Mouse (Mus musculus) 3T3-L1 (cell line): ENCODE measurements around the gene Shb.
A peak's percentile ranks its signal among the peaks of the same experiment; 100 is the strongest.

Experiments
- DNase-seq: peaks from one replicate; pipeline ENCODE4 v3.0.0-alpha.2; 2015; ENCODE audit warnings: low read depth, low spot score

Shb gene

DNA sequence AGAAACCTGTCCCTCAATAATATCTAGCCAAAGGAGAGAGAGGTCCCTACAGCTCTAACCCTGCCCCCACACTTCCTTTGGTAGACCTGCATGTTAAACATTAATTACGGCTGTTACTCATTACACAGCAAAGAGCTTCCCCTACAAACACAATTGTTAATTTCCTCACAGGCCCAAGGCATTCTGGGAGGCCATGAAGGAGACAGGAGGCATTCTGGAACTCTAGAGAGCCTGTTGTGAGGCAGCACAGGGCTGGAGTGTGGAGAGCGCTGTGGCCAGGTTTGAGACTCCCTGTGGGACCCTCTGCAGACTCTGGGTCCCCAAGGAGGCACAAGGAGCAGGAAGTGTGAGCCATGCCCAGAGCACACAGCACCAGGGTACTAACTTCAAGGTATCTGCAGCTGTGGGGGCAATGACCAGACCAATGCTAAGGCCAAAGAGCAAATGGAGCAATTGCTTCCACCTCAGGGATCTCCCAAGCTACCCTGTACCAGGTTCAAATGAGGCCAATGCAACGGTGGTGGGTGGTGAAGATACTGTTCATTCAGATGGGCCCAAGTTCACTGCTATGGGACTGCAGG lies 78.9 kb downstream of the Shb start:
- no peak for DNase-seq

DNA sequence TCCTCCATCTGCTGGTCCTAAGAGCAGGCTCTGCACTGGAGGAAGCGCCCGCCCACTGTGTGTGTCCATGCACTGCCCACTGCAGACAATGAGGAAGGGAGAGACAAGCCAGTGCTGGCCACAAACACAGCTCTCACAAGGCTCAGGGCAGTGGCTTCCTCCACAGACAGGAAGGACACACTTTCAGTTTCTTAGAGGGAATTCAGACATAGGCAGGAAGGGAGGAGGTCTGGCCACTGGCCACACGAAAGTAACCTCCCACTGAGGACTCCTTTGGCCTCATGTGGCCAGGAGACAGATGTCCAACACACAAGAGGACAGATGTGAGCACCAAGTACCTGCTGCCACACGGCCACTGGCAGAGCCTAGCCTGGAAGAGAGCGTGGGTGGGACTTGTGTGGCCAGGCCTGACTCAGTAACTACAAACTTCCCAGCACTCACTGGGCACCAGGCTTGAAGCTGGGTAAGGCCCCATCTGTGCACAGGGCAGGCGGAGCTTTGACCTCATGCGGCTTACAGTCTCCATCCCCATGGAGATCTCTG lies 79.6 kb downstream of the Shb start:
- peak; percentile 55 for DNase-seq

DNA sequence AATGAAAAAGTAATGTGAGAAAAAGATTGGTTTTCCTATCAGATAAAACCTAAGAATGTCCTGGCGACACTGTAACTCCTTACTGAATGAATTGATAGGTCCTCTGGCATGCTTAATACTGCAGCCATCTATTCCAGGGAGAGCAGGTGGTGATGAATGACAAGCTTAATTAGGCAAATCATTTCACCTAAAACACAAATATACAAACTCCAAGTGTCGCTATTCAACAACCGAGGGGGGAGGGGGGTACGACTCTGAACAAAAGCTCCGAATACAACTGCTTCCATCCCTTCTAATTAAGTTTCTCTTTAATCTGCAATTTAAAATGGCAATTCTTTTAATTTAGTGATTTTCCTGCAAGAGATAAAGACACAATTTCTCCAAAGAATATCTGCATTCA lies 83.3 kb downstream of the Shb start:
- DNase-seq: no peak

DNA sequence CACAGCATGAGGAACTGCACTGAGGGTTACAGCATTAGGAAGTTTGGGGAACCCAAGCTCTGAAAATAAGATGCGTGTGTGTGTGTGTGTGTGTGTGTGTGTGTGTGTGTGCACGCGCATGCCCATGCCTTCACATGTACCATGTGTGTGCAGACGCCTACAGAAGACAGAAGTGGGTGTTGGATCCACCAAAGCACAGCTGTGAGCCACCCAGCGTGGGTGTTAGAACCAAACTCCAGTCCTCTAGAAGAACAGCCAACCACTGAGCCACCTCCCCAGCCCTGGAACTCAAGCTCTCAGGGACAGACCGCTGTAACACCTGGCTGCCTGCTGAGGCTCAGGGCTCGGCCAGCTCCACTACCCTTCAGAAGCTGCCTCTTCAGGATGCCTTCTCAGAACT lies 83.8 kb downstream of the Shb start:
- no peak for DNase-seq

DNA sequence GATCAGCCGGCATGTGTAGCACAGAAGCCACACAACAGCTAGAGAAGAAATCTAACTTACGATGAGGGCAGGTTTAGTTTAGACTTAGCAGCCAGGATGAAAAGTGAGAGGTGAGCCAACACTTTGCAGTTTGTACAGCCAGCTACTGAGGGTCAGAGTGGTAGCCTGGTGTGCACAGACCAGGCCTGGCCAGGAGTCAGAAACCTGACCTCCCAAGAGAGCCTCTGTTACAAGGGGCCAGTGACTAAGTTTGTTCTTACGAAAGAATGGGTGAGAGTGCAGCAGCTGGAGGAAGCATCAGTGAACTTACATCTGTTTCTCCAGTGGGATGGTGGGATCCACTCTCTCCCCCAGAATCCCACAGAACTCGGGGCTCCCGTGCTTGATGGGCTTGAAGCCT lies 85.1 kb downstream of the Shb start:
- peak; percentile 59 for DNase-seq

DNA sequence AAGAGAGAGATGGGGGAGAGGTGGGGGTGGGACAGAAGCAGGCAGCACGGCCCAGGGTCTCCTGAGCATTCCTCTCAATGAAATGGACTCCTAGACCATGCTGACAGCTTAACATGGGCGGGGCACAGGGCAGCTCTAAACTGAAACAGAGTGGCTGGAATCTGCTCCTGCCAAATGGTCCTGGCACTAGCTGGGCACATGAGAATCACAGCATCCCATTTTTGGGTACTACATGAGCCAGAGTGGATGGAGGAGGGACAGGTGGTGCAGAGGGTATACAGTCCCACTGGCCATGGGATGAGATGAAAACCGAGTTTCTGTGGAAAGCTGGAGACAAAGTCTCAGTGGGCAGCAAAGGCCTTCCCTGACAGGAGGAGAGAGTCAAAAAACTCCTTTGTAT lies 87.0 kb downstream of the Shb start:
- DNase-seq: no peak

DNA sequence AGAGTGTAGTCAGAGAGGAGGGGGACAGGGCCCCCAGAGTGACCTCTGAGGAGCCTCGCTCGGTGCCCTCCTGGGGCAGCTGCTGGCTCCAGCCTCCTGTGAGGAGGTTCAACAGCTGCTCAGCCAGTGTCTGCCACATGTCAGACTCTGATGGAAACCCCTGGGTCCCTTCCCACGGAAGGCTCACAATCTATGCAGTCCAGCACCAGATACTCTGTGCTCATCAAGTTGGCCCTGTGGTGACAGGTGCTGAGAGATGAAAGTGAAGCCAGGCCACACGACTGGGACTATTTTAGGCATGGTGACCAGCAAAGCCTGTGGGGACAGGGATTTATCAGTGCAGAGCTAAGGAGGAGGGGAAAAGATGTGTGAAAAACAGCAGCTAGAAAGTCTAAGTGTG lies 87.5 kb downstream of the Shb start:
- no peak for DNase-seq

DNA sequence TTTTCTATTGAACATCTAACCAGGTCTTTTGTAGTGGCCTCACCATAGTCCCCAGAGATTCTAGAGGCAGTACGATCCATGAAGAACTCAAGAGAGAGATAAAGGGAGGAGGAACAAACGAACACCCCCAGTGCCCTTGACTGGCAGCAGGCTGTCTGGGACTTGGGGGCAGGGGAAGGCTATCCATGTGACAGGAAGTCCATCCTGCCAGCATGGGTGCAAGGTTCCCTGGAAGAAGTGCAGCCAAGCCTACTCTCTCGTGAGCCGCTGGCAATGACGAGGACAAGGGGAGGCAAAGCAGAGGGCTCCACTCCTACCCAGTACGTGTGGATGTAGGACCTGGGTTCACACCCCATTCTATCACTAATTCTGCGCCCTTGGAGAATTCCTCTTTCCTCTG lies 88.6 kb downstream of the Shb start:
- no peak for DNase-seq

DNA sequence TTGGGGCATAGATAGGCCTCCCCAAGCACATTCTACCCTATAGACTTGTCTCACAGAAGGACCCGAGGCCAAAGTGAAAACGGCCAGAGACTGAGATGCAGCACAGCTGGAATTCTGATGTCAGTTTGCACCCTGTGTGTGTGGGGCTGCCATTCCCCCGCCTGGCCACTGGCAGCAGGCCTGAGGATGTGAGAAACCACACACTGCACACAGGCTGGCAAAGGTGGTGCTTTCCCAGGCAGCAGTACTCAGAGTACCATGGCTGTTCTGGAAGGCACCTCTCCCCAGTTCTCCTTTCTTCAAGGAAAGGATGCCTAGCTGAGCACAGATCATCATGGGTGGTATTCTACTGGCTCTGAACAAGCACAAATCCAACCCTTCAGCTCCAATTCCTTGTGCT lies 90.0 kb downstream of the Shb start:
- peak; percentile 52 for DNase-seq

DNA sequence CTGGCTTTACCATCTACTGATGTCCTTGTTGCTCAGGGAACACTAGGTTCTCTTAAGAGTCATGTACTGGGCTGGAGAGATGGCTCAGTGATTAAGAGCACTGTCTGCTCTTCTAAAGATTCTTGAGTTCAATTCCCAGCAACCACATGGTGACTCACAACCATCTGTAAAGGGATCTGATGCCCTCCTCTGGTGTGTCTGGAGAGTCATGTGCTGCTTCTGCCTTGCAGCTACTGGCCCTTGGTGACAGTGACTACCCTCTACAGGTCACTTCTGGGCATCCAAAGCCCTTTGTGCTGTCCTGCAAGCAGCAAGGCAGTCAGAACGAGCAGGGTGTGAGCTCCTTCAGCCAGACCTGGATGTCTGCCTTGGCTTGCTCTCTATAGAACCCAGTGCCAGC lies 90.5 kb downstream of the Shb start:
- DNase-seq: peak; percentile 41

DNA sequence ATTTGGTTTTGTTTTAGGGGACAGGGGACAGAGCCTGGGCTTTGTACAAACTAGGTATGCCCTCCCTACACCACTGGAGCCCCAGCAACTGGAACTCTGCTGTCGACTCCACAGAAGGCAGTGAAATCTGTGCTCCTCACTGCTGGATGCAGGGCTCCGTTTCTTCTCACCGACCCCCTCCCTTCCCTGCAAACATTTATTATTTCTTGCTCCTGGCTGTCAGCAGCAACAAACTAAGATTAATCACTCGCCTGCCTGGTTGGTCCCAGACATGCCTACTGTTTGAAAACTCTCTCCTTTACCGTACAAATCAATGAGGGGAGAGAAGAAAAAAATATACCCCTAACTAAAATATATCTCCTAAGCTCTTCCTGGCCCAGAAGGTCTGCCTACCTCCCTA lies 93.0 kb downstream of the Shb start:
- no peak for DNase-seq

DNA sequence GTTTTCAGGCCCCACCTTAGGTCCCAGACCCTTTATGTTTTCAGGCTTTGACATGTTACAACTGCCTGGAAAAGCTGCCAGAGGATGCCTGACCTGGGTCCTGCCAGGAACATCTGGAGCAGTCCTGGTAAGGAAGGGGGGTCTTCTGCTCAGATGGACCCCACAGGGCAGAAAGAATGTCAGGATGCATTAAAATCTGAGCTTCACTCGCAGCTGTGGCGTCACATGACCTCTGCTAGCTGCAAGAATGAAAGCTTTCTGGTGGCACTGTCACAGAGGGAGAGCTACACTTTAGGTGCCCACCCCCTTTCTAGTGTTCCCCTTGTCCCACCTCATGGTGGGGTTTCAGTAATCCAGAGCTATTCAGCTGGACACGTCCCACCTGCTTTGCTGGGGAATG lies 95.3 kb downstream of the Shb start:
- no peak for DNase-seq

DNA sequence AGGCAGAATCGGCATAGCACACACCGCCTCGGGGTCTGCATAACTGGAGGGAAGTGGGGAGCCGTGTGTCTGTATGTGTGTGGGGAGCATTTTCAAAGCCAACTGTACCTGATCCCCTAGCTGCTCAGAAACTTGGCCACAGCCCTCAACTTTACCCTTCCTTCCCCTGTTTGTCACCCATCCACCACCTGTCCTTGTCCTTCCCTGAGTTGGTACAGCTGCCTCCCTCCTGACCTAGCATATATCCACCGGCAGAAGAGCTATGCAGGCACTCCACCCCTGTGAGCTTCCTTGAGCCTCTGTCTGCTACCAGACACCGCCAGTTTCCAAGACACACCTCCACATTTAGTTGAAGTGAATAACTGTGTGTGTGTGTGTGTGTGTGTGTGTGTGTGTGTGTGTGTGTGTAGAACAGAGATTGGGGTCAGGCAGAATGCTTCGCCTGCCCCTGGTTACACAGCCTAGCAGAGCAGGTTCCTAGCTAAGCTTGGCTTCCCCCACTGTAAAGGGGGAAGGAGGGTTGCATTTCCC lies 95.8 kb downstream of the Shb start:
- no peak for DNase-seq

DNA sequence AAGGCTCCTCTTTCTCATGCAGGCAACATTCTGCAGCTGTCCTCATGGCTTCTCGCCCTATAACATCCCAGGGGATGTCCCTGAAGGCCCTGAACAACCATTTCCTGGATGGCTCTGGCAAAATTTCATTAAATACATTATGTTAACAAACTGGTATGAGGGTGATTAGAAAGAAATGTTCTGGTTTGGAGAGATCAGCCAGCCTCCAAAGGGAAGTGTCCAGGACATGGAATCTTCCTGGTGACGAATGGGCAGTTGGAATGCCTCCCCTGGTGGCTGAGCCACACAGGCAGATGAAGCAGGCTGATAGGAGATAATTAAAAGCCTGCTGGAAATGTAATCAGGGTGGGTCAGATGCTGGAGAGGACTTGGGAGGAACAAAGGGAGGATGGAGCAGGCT lies 96.4 kb downstream of the Shb start:
- no peak for DNase-seq

DNA sequence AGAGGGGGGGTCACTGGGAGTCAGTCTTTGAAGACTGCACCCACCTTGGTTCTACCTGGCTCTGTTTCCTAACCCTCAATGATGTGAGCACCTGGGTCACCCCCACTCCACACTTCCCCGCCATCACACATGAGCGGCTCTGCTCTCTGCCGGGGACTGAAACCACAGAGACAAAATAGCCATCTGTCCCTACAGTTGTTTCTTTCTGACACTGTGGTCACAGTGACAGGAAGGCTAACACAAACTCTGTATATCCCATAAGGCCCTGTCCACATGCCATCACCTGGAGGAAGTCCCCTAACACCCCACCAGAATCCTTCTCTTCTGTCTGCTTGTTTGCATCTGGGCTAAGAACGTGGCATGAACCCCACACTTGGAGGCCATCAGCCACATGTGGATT lies 97.6 kb downstream of the Shb start:
- DNase-seq: no peak

DNA sequence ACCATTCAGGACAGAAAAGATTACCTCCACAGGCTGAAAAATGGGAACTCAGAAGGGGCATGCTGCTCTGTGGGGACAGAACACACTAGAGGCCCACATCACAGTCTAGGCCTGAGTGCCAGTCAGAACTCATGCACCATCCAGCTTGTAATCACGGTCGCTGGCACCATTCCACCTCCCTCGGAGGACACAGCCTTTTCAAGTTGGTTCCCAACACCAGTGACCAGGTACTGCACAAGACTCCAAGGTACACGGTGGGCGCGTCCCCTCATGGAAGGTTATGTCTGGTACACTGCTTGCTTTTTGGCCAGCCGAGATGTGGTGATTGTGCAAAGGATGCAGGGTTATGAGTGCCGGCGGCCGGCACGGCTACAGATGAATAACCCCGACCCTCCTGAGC lies 98.2 kb downstream of the Shb start:
- no peak for DNase-seq

DNA sequence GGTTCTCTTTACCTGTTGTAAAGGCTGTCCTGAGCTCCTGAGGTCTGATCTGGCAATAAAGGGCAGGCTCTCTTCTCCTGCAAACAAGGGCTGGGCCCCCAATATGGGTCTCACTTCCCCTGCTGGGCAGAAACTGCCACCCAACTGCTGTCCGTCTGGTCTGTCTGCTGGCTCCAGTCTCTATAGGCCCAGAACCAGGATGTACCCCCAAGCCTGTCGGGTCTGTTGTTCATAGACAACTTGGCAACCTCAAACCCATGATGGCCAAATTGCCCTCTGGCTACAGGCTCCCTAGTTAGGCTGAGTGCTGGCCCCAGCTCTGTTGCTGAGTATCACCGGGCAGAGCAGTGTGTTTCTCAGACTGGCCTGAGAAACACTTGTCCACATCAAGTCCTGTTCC lies 100.5 kb downstream of the Shb start:
- no peak for DNase-seq

DNA sequence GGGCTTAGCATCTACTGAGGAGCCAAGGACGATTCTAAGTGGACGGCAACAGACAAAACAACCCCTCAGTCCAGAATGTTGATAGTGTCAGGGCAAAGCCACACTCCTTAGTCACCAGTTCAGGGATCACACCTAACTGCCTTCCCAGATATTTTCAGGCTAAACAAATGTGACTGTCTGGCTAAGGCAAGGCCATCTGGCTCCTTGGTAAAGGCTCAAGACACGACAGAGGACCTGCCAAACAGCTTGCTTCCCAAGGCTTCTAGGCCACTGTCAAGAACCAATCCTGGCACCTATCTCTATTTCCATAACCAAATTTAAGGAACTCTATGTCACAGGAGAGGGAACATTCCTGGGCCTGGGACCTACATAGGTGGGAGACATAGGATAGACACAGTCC lies 101.0 kb downstream of the Shb start:
- no peak for DNase-seq

DNA sequence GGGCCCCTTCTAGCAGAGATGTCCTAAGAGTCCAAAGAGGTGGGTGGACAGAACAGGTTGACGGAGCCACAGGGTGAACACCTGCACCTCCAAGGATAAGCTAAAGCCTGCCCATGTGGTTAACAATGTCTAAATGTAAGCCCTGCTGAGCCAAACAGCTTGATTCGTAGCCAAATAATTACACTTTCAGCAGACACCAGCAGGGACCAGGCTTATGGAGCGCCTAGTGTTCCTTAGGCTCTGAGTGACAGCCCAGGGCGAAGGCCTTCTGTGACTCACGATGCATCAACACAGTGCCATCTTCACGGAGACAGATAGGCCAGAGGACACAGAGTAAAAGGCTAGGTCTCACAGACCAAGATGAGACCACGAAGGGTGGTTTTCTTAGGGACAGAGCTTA lies 102.8 kb downstream of the Shb start:
- no peak for DNase-seq

DNA sequence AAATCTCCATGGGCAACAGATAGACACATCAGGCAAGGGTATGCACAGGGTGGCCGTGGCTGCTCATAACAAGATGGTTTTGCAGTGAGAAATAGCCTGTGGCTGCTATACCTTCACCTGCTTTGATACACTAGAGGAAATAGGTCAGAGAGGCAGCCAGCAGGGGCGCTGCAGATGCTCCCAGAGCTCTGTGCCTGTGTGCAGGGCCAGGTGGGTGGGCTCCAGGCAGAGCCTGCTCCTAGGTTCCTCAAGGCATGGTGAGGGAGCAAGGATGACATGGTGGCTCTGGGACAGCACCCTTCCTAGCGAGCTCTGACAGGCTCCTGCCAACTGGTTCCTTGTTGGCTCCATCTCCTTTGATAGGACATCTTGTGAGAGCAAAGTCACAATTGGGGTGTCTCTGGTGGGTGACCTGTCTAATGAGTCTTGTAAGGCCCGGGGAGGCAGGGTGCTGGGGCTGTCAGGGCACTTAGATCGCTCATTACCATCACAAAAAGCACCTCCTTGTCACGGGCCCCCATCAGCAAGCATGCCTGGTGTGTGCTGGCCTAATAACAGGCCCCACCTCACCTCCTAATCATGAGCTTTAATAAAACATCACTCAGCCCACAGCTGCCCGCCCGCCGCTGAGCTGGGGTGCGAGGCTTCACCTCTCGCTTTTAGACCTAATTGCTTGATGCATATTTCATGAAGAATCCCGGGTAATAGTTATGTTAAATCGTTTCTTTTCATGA lies 105.4 kb downstream of the Shb start:
- DNase-seq: no peak

DNA sequence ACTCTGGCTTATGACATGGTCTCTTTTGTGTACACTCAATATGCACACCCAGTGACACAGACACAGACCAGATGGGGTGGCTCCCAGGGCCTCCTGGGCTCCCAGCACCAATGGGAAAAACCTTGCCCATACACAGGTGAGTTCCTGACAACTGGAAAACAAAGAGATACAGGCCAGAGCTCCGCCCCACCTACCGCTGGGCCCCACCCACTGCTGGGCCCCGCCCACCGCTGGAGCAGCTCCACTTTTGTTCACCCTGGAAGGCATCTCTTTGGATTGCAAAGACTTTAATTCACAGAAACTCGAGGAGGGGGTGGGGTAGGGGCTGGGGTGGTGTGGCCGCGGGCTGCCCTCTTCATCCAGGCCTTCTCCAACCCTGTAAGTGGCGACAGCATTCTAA lies 108.9 kb downstream of the Shb start:
- DNase-seq: no peak

DNA sequence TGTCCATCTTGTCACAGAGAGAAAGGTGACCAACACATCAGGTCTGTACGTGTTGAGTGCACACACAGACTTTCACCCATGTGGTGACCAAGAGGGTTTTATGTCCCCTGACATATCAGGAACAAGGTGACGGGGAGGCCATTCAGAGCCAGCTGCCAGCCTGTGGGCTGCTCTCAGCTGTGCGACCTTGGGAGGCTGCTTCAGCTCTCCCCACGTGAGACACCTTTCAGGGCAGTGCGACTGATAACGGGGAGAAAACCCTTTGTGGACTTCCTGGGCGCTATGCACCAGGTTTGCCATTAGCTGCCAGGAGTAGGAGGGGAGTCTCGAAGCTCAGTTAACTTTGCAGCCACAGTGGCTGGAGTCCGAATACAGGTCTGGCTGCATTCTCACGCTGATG lies 109.6 kb downstream of the Shb start:
- DNase-seq: no peak

DNA sequence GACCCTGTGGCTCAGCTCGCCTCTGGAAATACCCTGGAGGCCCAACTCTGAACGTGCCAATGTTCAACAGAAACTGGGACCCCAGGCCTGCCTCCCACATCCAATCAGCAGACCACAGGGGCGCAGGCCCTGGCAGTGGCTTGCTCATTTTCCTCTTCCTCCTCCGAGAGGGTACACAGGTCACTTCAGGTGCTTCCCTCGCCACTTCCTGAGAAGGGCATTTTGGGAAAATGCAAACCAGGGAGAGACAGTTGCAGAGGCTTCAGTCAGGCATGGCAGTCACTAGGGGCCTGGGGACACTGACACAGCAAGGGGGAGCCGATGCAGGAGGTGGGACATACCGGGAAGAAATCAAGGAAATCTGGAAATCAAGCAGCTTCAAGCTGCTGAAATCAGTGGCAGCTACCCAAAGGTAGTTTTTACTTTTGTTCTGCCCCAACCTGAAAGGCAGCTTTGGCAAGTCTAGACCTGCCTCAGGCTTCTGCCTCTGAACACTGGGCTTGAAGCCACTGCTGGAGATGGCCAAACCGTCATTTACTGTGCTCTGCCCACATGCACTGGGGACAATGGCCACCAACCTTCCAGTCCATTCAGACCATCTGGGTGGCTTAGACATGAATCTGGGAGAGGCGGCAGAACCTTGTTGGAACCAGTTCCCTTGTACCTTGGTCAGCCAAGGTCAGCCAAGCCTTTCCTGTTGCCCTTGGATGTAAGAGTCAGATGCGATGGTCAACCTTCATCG lies 110.6 kb downstream of the Shb start:
- DNase-seq: no peak
